Mouse (Mus musculus): ENCODE data around the gene Tmem132b. TPM values are rescaled to one million over a fixed set of nuclear protein-coding genes. Genes with fewer than 3 reads are reported as not detected.

Tmem132b gene
- polyA plus RNA-seq, 1 experiment from 2014 or later: not detected

DNA sequence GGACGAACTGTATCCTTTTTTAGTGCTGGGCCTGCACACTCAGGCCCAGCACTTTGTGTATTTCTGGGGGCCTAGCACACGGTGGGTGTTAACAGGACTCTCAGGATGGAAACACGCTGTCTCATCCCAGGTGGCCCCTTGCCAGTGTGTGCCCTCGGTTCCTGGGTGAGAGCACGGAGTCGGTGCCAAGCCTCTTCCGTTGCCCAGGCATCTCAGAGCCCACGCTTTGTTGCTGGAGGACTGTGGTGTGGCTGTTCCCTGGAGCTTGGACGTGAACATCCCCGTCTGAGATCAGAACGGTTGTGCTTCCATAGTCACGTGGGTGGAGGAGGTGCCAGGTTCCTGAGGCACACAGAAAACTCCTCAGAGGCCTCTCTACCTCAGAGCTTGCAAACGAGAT is 47.1 kb downstream of the Tmem132b start:
- Histone ChIP-seq H3K36me3 (ENCODE audit: inconsistent target) (no peaks in the 10 kb centered on the region), H3K27ac (no peak overlapping the region), H3K4me3 (ENCODE audit: inconsistent target) (no peak overlapping the region), H3K79me2 (ENCODE audit: inconsistent target) (no peaks in the 10 kb centered on the region)
- 85% methylated on average over 13 of the region's 13 CpGs for WGBS (ENCODE audit: missing documents)

DNA sequence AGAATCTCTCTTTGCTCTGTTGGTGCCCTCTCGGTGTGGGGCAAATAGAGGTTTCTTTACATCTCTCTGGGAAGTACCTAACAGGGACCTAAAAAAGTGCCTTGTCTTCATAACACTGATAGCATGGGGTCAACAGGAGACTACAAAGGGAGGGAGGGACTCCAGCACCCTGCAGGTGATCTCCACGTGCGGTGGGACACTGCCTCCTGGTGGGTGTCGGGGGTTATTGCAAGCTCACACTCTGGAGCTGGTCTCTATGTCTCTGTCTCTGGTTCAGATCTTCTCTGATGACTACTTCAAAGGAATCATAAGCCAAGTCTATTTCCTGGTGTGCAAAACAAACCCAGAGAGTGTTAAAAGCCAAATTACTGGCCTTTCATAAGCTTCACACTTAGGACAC is 47.6 kb downstream of the Tmem132b start:
- WGBS (ENCODE audit: missing documents): 63% methylated on average over 4 of the region's 4 CpGs
- H3K4me3 ChIP-seq (ENCODE audit: inconsistent target): no peak overlapping the region

DNA sequence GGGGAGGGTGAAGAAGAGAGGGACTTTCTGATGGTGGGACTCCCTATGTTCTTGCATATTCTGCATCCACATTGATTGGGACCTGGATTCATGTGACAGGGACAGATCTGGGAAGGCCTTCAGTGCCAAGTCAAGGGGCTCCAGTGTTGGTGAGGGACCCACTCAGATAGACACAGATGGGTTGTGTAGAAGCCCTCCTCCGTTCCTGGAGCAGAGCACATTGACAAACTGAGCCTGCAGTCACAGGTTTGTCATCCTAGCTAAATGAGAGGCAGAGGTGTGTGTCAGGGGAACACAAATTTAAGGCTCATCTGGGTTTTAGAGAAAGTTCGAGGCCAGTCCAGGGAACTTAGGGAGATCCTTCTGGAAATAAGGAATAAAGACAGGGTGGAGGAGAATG is 51.7 kb downstream of the Tmem132b start:
- Histone ChIP-seq H3K27ac (no peak overlapping the region), H3K79me2 (ENCODE audit: inconsistent target) (no peaks in the 10 kb centered on the region), H3K36me3 (ENCODE audit: inconsistent target) (no peaks in the 10 kb centered on the region), H3K4me3 (ENCODE audit: inconsistent target) (no peak overlapping the region)
- WGBS (ENCODE audit: missing documents): 60% methylated on average over 2 of the region's 2 CpGs

More for the DNA sequence above, 47.6 kb downstream of the Tmem132b start:
- H3K79me2 ChIP-seq (ENCODE audit: inconsistent target): no peaks in the 10 kb centered on the region
- H3K36me3 ChIP-seq (ENCODE audit: inconsistent target): no peaks in the 10 kb centered on the region
- H3K27ac ChIP-seq: no peak overlapping the region

DNA sequence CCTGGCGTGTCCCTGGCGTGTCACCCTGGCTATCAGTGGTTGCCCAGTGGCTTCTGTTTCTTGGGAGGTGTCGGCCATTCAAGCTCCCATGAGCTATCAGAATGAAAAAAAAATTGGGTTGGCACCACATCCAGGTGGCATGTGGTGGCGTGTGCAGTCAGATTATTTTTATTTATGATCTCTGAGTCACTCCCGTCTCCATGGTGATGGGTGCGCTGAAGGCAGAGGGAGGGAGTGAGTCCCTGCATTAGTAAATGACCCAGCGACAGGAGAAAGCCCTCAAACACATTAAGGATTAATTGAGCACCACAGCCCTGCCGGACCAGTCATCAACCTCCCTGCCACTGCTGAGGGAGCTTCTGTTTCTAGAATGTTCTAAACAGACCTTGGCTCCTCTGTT is 52.3 kb downstream of the Tmem132b start:
- Histone ChIP-seq H3K79me2 (ENCODE audit: inconsistent target) (no peaks in the 10 kb centered on the region), H3K27ac (no peak overlapping the region), H3K4me3 (ENCODE audit: inconsistent target) (no peak overlapping the region), H3K36me3 (ENCODE audit: inconsistent target) (no peaks in the 10 kb centered on the region)
- 43% methylated on average over 8 of the region's 8 CpGs for WGBS (ENCODE audit: missing documents)

DNA sequence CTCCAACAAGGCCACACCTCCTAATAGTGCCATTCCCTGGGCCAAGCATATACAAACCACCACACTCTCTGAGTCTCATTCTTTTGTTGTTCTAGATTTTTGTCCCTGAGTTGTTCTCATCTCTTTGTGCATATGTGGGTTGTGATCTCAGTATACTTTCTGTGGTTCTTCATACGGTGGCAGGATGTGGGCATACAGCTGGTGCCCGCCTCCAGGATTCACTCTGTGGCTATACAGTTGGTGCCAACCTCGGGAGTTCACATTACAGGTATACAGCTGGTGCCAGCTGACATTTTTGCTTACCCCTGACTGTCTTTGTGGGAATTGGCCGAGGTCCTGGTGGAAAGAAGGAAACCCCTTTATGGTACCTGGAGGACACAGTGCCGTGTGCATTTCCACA is 53.6 kb downstream of the Tmem132b start:
- Histone ChIP-seq H3K79me2 (ENCODE audit: inconsistent target) (no peaks in the 10 kb centered on the region), H3K4me3 (ENCODE audit: inconsistent target) (no peak overlapping the region), H3K36me3 (ENCODE audit: inconsistent target) (no peaks in the 10 kb centered on the region), H3K27ac (no peak overlapping the region)
- WGBS (ENCODE audit: missing documents): 78% methylated on average over 5 of the region's 5 CpGs

DNA sequence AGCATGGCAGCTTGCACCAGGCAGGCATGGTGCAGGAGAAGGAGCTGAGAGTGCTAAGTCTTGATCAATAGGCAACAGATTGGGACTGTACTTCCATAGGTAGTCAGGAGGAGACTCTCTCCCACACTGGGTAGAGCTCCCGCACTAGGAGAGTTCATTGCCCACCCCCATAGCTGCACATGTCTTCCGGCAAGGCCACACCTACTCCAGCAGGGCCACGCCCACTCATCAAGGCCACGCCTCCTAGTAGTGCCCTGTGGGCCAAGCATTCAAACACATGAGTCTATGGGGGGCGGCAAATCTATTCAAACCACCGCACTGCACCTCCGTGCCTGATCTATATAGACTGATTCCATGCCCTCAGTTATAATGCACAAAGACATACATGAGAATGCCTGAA is 56.6 kb downstream of the Tmem132b start:
- WGBS (ENCODE audit: missing documents): 76% methylated on average over 7 of the region's 7 CpGs
- Histone ChIP-seq H3K27ac (no peak overlapping the region), H3K79me2 (ENCODE audit: inconsistent target) (no peaks in the 10 kb centered on the region), H3K36me3 (ENCODE audit: inconsistent target) (no peaks in the 10 kb centered on the region), H3K4me3 (ENCODE audit: inconsistent target) (no peak overlapping the region)

DNA sequence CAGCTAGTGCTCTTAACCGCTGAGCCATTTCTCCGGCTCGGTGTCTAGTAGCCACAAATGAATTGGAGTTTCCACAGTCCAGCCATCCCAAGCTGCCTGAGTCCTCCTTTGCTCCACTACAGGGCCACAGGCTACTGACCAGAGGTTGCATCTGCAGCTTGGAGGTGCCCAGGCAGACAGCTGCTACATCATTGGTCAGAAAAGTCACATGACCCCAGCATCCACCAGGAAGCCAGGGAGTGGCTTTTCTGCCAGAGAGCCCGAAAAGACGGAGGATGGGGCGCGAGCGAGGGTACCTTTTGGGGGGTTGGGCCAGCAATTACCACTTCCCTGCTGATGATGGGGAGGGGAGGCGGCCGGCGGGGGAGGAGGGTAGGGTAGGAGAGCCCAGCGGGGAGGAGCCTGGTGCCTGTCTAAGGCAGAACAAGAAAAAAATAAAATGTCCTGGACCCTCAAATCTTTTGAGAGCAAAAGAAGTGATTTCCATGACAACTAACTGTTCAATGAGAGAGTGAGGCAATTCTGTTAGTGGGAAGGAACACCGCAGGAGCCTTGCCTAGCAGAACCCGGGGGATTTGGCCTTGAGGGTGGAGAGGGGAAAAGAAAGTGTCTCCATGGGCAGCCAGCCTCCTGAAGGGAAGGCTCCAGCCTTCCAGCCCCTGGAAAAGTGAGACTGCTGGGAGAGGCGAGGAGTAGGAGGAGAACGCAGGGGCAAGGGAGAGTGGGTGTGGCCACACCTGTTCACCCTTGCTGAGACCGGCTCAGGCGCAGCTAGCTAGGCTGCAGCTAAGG is 57.5 kb downstream of the Tmem132b start:
- no peaks in the 10 kb centered on the region for H3K36me3 ChIP-seq (ENCODE audit: inconsistent target)
- H3K27ac ChIP-seq: no peak overlapping the region
- 17% methylated on average over 18 of the region's 18 CpGs for WGBS (ENCODE audit: missing documents)
- no peaks in the 10 kb centered on the region for H3K79me2 ChIP-seq (ENCODE audit: inconsistent target)
- no peak overlapping the region for H3K4me3 ChIP-seq (ENCODE audit: inconsistent target)

DNA sequence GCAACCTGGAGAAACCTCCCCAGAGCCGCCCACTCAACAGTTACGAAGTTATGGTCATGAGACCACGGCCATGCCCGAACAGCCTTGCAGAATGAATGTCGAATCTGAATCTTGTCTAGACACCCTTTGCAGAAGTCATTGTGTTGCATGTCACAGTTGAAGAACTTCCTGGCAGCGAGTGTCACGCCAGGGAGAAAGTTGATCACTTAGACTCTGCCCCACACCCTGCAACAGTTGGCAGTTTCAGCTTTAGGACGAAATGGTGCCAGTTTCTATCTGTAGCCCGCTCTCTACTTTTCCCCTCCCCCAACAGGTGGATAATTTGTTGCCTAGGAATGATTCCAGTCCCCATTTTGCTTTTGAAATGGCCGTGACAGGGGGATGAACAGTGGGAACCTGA is 66.5 kb downstream of the Tmem132b start:
- no peaks in the 10 kb centered on the region for H3K79me2 ChIP-seq (ENCODE audit: inconsistent target)
- WGBS (ENCODE audit: missing documents): 83% methylated on average over 10 of the region's 10 CpGs
- H3K4me3 ChIP-seq (ENCODE audit: inconsistent target): no peak overlapping the region
- H3K36me3 ChIP-seq (ENCODE audit: inconsistent target): no peaks in the 10 kb centered on the region
- no peak overlapping the region for H3K27ac ChIP-seq

DNA sequence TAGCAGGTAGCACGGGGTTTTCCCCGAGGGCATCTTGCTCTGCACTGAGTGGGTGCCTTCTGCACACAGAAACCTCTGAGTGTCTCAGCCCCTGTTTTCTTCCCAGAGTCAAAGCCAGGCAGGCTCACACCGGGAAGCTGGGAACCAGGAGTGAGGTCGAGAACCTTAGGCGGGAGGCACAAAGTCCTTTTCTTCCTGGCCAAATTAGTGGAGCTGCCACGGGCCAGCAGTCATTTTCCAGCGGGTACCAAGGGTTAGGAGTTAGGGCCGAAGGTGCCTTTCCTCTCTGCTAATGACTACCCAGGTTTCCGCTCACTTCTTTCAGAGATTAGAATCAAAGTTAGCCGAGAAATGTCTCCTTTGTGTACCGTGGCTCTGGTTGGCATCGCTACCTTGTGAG is 75.6 kb downstream of the Tmem132b start:
- no peaks in the 10 kb centered on the region for H3K79me2 ChIP-seq (ENCODE audit: inconsistent target)
- H3K27ac ChIP-seq: no peak overlapping the region
- no peaks in the 10 kb centered on the region for H3K36me3 ChIP-seq (ENCODE audit: inconsistent target)
- WGBS (ENCODE audit: missing documents): 82% methylated on average over 12 of the region's 12 CpGs
- H3K4me3 ChIP-seq (ENCODE audit: inconsistent target): no peak overlapping the region

DNA sequence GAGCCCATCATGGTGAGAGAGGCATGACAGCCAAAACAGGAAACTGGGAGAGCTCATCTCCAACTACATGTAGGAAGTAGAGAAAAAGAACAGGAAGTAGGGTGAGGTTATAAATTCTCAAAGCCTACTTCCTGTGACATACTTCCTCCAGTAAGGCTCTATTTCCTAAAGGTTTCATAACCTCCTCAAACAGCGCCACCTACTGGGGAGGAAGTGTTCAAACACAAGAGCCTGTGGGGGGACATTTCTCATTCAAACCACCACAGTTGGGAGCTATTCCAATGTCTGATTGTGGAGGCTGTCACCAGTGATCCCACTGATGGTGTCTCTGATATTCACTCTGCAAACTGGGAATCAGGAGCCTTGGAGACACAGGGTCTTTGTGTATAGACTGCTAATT is 78.4 kb downstream of the Tmem132b start:
- H3K27ac ChIP-seq: no peak overlapping the region
- no peak overlapping the region for H3K4me3 ChIP-seq (ENCODE audit: inconsistent target)
- 65% methylated on average over 1 of the region's 1 CpGs for WGBS (ENCODE audit: missing documents)
- H3K79me2 ChIP-seq (ENCODE audit: inconsistent target): no peaks in the 10 kb centered on the region
- no peaks in the 10 kb centered on the region for H3K36me3 ChIP-seq (ENCODE audit: inconsistent target)

DNA sequence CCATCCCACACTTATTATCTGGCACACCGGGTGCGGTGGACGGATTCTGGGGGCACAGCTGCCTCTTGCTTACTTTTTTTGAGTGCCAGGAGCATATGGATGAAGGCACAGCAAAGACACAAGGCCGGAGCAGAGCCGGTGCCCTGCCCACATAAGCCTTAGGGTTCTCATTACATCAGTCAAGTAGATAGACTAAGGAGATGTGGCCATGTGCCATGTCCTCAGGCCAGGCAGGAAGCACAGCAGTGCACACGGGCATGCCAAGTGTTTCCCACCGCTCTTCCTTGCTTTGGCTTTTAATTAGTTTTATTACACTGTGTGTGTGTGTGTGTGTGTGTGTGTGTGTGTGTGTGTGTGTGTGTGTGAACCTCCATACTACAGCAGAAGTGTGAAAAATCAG is 80.9 kb downstream of the Tmem132b start:
- no peaks in the 10 kb centered on the region for H3K79me2 ChIP-seq (ENCODE audit: inconsistent target)
- no peak overlapping the region for H3K4me3 ChIP-seq (ENCODE audit: inconsistent target)
- WGBS (ENCODE audit: missing documents): 91% methylated on average over 7 of the region's 7 CpGs
- no peak overlapping the region for H3K27ac ChIP-seq
- H3K36me3 ChIP-seq (ENCODE audit: inconsistent target): no peaks in the 10 kb centered on the region

DNA sequence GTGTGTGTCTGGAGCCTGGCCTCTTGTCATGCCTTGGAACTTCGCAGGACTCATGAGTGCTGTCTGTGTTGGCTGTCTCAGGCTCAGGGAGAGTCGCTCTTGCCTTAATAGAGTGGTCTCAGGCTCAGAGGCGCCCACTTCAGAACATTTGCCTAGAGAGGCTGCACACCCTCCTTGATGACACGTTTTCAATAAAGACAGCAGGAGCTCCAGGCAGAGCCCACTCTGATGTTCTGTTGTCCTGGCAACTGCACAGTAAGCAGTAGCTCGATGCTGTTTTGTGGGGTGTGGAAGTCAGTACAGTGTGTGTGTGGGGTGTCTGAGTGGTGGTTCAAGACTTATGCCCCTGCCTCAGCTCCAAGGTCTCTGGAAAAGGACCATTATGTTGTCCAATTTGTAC is 81.6 kb downstream of the Tmem132b start:
- H3K79me2 ChIP-seq (ENCODE audit: inconsistent target): no peaks in the 10 kb centered on the region
- H3K27ac ChIP-seq: no peak overlapping the region
- no peak overlapping the region for H3K4me3 ChIP-seq (ENCODE audit: inconsistent target)
- 79% methylated on average over 5 of the region's 5 CpGs for WGBS (ENCODE audit: missing documents)
- H3K36me3 ChIP-seq (ENCODE audit: inconsistent target): no peaks in the 10 kb centered on the region

DNA sequence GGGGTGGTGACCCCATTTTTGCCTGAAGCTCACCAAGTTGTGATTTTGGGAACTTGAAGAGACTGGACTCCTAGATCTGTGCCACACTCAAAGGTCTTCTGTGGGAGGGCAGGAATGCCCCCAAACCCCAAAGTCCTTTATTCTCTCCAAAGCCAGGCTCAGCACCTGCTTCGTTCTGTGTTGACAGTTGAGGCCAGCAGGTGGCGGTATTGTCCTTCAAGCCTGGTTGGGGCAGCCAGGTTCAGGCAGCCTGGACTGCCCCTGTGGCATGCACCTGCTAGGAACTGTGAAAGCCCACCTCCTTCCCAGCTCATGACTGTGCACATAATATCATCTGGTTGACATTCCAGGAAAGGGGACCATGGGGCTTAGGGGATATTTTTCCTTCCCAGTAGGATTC is 82.8 kb downstream of the Tmem132b start:
- Histone ChIP-seq H3K4me3 (ENCODE audit: inconsistent target) (no peak overlapping the region), H3K27ac (no peak overlapping the region), H3K79me2 (ENCODE audit: inconsistent target) (no peaks in the 10 kb centered on the region), H3K36me3 (ENCODE audit: inconsistent target) (no peaks in the 10 kb centered on the region)
- 62% methylated on average over 2 of the region's 2 CpGs for WGBS (ENCODE audit: missing documents)

DNA sequence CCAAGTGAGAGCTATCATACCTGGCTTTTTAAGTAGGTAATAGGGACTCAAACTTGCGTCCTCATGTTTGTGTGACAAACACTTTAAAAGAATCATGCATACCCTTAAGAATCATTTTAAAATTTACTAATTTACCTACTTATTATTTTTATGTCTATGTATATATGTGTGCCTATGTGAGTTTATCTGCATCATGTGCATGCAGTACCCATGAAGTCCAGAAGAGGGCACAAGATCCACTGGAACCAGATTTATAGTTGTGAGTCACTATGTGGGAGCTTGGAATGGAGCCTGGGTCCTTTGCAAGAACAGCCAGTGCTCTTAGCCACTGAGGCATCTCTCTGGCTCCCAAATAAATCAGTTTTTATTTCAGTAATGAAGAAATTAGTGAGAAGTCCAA is 85.5 kb downstream of the Tmem132b start:
- no peaks in the 10 kb centered on the region for H3K79me2 ChIP-seq (ENCODE audit: inconsistent target)
- H3K36me3 ChIP-seq (ENCODE audit: inconsistent target): no peaks in the 10 kb centered on the region
- WGBS (ENCODE audit: missing documents): 100% methylated on average over 1 of the region's 1 CpGs
- no peak overlapping the region for H3K4me3 ChIP-seq (ENCODE audit: inconsistent target)
- no peak overlapping the region for H3K27ac ChIP-seq

DNA sequence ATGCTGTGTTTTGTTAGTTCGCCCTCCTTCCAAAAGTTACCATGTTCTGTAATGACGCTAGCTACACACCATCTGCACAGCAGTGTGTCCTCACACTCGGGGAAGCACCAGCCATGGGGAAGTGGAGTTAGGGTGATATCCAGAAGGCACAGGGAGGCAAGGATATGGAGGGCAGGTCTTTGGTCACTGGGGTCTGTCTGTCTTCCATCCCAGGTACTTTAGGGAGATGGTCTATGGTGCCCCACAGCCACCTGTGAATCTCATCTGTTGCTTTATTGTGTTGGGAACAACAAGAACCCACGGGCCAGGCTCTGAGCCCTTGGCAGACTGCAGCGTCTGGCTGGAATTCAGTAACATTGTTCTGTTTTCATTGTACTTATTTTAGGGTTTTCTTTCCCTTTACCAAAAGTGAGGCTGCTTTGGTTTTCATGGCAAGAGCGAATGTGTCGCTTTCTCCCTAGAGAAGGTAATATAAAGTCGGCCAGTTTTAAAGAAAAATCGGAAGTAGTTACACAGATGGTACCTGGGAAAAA is 96.3 kb downstream of the Tmem132b start:
- no peak overlapping the region for H3K4me3 ChIP-seq (ENCODE audit: inconsistent target)
- 96% methylated on average over 9 of the region's 9 CpGs for WGBS (ENCODE audit: missing documents)
- H3K36me3 ChIP-seq (ENCODE audit: inconsistent target): no peaks in the 10 kb centered on the region
- no peaks in the 10 kb centered on the region for H3K79me2 ChIP-seq (ENCODE audit: inconsistent target)
- no peak overlapping the region for H3K27ac ChIP-seq

DNA sequence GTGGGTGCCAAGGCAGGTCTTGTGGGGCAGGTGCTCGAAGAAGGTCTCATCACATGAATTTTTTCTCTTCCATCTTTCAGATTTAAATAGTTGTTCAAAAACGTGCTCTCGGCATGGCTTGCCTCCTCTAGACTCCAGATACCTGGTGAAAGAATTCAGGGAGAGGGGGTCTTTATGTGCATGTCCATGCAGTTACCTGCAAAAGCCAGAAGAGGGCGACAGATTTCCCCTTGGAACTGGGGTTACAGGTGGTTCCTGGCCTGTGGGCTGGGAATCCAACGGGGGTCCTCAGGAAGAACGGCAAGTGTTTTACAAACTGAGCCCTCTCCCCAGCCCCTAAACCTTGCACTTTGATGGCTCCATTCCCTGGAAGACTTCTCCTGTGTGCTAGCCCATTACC is 103.1 kb downstream of the Tmem132b start:
- no peak overlapping the region for H3K27ac ChIP-seq
- H3K36me3 ChIP-seq (ENCODE audit: inconsistent target): no peaks in the 10 kb centered on the region
- H3K79me2 ChIP-seq (ENCODE audit: inconsistent target): no peaks in the 10 kb centered on the region
- 72% methylated on average over 6 of the region's 6 CpGs for WGBS (ENCODE audit: missing documents)
- no peak overlapping the region for H3K4me3 ChIP-seq (ENCODE audit: inconsistent target)
